Mouse (Mus musculus): ENCODE results near the gene Prkar2a.
"Not testable (repeated sequence)": the region's sequence is repeated elsewhere in the genome, so short reads cannot be mapped to it uniquely, and the experiment has no call there.

Prkar2a gene

DNA sequence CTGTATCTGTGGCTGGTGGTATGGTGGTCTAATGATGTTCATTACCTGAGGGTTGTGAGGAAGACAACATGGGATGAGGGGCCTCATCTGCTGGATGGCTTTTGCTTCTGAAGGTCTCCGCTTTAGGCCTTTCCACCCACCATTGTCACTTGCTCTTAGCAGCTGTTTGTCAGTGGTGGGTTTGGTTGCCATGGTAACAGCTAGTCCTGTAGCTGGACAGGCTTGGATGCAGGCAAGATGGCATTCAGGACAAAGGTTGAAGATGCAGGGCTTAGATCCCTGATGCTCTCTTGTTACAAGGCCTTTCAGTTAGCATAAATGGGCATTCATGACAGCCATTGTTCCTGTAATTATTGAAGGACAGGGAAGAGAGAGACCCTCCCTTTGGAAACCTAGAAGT is at the start of gene Prkar2a:
Gene Prkar2a, plus strand, starts transcription at position 209 of the 400 bp plus-strand sequence.
- peak; percentile 35 for DNase-seq (ENCODE audit: low spot score)

DNA sequence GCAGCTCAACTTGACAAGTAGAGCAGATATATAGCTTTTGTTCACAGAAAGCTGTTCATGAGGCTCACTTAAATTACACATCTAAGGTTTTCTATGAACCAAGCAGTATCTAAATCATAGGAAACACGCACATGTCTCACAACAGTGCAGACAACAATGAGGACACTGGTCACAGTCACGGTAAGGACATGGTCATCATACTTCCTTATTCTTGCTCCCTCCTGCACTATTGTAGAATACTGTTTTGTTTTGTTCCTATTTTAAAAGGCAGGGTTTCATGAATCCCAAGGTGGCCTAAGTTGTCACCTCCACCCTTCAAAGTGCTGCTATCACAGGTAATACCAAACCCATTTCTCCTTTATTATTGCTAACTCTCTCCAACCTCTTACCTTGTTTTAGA is 49.3 kb upstream of the Prkar2a start:
- DNase-seq (ENCODE audit: low spot score) = no peak

DNA sequence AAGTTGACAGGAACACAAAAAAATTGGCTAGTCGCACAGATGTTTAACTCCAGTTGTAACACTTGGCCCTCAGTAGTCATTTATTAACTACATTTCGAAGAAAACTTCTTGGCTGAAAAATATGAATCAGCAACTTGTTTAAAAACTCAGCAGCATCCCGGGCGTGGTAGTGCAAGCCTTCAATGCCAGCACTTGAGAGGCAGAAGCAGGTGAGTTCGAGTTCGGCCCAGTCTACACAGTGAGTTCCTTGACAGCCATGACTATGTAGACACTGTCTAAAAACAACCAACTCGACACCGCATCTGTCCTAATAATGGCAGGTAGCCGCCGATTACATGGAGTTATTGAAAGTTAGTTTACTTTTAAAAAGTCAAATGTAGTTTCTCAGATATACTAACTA is 40.9 kb upstream of the Prkar2a start:
- DNase-seq (ENCODE audit: low spot score) = no peak

DNA sequence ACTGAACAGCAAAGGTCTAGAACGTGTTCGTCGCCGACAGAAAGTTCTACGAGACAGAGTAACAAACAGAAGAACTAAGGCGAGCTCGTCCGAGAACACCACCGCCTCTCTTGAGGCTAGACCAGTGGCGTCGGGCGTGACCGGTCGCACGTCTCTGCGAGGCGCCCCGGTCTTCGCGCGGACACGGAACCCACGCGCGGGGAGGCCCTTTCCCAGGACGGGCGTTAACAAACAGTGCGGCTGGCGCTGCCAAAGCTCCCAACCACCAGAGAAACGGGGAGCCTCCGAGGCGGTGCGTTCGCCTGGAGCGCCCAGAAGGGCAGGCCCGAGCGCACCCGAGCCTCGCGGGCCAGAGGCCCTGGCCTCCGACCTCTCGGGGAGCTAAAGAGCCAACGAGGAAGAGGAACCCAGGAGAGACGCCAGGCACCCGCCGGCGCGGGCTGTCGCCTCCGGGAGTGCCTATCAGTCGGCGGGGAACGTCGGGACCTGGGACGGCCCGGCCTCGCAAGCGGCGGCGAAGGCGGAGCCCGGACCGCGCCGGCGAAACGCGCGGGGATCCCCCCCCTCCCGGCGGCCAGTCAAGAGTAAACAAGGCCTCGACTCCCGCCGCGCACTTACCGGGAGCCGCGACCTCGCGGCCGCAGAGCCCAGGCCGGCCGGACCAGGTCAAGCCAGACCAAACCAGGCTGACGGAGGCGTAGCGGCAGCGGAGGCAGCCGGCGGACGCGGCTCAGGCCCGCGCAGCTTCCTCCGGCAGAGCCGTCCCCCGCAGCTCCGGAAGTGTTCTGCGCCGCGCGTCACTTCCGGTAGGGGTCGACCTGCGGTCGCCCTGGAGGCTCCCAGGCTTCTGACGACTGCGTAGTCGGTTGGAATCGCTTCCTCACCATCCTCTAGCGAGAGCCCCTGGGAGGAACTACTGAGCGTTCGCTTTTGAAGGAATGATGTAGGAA is 40.2 kb upstream of the Prkar2a start, which contains the start of gene Arih2:
Gene Arih2, minus strand, starts transcription at position 776 of the 950 bp plus-strand sequence.
- DNase-seq (ENCODE audit: low spot score) = peak; percentile 94

DNA sequence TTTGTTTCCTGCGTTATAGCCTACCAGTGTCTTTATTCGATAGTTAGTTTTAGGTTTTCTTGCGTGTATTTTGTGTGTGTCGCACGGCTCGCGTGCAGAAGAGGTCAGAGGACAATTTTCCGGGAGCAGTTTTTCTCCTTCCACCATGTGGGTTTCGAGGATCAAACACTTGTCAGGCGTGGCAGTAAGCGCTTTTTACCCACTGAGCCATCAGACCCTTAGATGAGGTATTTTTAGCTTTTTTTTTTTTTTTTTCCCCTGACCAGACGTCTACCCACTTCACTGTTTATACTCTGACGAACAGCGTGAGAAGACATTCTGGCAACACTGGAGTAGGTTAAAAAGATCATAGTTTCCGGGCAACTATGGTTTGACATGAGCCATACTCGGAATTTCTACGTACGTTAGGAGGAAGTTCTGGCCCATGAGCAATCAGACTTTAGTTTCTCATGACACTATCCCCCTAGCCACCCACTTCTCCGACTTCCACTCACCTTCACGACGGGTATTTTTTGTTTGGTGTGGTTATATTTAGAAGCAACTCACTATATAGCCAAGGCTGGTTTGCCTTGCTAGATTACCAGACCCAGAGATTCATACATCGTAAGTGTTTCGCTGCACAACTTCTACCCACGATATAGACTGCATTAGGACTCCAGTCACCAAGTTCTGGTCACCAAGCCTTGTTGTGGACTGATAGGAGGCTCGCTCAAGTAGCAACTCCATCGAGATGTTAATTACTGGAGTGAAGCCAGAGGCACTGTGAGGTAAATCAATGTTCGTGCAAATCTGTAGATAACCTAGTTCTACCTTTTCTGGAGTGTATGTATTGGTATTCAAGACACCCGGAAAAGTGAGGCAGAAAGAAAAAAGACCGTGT is 39.3 kb upstream of the Prkar2a start:
- peak; percentile 27 for DNase-seq (ENCODE audit: low spot score)

DNA sequence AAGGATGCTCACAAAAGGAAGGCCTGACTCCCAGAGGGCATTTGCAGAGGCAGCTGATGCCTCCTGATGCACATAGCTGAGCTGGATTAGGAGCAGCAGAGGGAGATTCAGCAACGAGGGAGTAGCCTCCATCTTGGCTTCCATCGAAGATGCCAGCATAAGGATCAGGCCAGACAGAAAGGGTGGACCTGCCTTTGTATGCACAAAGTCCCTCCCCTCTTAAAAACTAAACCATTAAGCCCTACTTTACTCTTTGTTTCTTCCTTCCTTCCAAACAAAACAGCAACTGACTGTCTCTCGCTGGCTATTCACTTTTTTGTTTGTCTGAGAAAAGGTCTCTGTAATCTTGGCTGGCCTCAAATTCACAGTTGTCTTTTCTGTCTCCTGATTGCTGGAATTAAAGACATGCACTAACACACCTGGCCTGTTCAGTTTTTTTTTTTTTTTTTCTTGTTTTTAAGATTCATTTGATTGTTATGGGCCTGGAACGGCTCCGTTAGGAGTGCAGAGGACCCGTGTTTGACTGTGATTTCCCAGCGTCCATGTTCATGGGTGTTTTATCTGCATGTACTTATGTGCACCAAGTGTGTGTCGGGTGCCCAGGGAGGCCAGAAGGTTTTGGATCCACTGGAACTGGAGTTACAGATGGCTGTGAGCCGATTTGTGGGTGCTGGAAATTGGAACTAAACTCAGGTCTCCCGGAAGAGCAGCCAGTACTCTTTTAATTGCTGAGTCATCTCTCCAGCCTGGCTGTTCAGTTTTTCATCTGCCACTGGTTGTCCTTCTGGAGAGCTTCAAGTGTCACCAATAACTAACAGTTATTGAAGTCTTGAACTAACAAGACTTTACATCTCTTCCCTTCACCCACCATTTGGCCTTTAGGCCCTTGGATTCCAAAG is 34.3 kb upstream of the Prkar2a start:
- DNase-seq (ENCODE audit: low spot score) = peak; percentile 68

DNA sequence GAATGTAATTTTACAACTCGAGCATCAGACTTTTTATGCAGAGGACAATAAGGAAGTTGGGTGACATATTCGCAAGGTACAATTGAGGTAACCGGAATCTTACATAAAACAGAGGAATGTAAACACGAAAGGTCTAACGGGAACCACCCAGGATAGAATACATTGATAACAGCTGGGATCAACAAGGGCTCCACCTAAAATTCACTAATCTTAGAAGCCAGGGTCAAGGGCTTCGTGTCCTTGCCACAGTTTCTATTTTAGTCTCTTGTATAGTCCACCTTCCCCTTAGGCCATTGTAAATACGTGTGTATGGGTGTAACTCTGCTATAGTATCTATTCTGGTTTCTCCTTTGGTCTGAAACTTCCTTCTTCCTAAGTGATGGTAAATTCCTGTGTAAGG is 33.2 kb upstream of the Prkar2a start:
- not testable (repeated sequence) for DNase-seq (ENCODE audit: low spot score)

DNA sequence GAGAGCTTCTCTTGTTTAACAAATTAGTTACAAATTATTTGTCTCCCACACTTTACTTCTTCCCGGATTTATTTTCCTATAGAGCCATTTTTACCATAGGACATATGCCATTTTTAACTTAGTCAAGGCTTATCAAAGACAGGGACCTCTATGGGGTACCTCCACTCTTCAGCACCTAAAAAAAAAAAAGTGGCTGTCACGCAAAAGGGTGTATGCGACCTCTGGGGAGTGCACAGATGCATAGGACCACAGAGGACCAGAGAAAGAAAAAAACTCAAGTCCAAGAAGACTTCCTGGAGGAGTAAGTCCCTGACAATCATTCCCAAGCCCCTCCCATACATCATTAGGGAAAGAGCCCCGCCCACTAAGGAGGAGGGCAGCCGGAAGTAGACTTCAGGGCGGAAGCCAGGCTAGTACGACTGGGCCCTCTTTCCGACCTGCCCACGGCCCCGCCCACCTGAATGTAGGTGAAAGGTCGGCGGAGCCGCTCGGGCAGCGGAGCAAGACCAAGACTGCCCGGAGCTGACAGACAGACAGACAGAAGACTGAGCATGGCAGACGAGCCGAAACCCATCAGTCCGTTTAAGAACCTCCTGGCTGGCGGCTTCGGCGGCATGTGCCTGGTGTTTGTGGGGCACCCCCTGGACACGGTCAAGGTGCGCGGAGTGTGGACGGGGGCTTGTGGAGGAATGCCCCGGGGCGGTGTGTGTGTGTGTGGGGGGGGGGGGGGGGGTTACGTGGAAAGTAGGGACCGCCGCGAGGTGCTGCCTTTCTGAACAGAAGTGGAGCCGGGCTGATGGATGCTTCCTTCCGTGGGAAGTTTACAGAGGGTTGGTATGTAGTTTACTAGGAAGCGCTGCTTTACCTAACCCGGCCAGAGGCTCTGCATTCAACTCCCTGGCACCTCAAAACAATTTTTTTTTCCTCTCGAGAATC is 27.2 kb upstream of the Prkar2a start, which contains the start of gene Slc25a20:
Gene Slc25a20, plus strand, starts transcription at position 412 of the 936 bp plus-strand sequence.
- peak; percentile 82 for DNase-seq (ENCODE audit: low spot score)

DNA sequence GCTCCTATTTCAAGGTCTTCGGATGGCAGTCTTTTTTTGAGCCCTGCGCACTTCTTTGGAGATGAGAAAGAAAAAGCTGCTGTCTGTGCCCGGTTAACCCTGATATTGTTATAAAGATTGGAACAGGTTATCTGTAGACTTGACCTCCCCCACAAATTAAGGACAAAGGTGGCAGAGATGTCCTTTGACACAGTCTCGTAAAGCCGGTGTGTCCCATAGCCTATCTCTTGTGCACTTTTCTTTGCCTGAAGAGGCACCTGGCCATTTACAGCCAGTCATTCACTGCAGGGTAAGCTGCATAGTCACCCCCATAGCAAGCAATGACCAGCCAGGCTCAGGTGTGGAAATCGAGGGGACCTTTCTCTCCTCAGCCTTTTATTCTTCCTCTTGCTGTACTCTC is 26.5 kb upstream of the Prkar2a start:
- no peak for DNase-seq (ENCODE audit: low spot score)

DNA sequence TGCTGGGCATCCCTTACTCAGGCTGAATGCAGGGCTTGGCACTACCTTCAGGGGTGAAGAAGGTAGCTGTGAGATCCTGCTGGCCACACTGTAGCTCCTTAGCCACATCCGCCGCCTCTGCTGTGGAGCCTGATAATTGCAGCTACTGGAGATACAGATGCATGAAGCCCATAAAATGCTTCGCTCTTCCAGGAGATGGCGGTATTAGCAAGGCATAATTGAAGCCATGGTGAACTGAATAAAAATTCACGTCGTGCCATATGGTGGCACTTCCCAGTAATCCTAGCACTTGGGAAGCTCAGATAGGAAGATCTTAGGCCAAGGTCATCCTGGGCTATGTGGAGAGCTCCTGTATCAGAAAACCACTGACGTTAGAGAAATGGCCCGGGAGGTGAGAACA is 19.2 kb upstream of the Prkar2a start:
- no peak for DNase-seq (ENCODE audit: low spot score)

DNA sequence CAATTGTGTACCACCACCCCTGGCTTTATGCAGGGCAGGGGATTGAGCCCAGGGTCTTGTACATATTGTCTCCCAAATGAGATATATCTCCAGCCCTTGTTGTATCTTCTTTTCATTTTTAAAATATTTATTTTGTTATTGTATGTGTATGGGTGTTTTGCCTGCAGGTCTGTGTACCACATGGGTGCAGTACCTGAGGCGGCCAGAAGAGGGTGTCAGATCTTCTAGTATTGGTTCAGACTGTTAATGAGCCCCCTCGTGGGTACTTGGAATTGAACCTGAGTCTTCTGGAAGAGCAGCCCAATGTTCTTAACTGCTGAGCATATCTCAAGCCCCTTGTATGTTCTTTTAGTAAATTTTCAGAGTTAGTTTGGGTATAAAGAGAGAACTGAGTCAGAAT is 16.0 kb upstream of the Prkar2a start:
- DNase-seq (ENCODE audit: low spot score) = no peak

DNA sequence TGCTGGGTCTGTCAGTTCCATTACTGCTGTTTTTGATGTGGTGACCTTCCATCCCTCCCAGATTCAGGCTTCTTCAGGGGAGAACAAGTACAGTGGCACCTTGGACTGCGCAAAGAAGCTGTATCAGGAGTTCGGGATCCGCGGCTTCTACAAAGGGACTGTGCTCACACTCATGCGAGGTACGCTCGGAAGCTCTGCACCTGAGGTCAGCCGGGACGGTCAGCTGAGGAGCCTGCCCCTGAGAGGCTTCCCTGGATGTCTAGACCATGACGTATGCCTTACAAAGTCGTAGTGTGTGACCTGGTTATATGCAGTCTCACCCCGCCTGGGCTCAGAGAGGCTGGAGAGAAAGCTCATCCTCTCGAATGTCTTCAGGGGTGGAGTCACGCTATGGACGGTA is 9.1 kb upstream of the Prkar2a start:
- DNase-seq (ENCODE audit: low spot score) = no peak

DNA sequence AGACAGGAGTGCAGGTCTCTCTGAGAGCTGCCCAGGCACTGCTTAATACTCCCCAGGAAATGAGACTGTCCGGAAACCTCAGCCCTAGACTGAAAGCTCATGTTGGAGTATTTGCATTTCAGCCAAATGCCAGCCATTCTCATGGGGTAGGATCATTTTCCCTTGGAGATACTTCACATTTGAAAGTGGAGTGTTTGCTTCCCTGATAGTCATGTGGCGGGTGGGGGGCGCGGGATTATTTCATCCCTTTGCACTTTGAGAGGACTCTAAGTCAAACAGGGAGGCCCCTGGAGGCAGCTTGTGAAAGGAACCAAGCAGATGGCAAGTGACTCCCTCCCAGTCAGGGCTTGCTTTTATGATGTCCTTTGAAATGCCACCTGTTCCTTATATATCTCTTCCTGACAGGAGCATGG is 2.6 kb upstream of the Prkar2a start:
- no peak for DNase-seq (ENCODE audit: low spot score)

DNA sequence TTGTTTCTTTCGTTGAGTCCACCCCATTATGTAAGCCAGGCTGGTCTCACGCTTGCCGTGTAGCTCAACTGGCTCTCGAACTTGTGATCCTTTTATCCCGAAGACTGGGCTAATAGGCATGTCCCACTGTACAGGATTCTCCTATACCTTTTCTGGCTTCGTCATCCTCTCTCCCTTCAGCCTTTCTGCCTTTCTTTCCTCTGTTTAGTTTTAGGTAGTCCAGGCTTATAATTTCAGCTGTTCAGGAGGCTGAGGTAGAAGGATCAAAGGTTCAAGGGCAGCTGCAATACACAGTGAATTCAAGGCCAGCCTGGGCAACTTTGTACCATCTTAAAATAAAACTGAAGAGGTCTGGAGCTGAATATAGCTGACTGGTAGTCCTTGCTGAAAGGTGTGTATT is 1.9 kb upstream of the Prkar2a start:
- no peak for DNase-seq (ENCODE audit: low spot score)

DNA sequence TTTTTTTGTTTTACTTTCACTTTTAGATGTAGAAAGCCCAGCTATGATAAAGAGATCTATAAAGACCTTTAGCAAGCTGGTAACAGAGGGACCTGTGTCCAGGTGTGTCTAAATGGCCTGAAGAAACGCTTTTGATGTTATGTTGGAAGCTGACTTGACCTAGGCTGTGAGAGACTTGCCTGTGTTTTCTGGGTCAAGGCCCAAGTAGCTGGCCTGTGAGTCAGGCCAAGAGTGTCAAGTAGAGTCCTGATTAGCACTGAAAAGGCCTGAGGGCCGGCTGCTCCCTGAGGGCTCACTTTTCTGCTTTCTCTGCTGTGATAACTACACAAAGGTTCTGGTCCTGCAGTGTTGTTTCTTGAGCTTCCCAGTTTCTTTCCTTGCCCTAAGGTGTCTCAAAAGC is 1.4 kb upstream of the Prkar2a start:
- no peak for DNase-seq (ENCODE audit: low spot score)

DNA sequence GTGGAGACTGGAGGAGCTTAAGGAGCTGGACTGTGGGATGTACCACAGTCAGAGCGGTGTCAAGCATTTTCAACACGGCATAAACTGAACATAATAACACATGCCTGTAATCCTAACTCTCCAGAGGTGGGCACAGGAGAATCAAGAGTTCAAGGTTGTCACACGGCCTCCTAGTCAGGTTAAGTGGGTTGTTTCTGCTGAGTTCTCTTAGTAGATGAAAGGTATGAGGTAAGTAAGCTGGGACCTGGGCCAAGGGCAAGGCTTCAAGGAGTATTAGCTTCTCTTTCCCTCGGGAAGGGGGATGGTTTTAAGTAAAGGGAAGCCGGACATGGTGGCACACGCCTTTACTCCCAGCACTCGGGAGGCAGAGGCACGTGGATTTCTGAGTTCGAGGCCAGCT is 663 bp upstream of the Prkar2a start:
- DNase-seq (ENCODE audit: low spot score) = no peak

DNA sequence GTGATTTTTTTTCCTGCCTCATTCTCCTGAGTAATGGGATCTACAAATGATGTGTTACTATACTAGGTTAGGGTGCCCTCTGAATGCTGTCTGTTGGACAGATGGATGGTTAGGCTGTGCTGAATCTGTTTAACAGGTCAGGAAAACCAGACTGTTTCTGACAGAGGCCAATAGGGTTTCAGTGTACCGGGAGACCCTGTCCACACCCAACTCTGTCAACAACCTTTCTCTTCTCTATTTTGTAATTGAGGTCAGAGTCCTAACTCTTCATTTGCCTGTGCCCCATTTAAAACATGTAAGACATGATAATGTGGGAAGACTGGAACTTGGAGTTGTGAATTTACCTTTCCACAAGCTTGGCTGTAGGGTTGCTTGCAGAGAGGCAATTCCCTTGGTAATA is 879 bp downstream of the Prkar2a start:
- no peak for DNase-seq (ENCODE audit: low spot score)

DNA sequence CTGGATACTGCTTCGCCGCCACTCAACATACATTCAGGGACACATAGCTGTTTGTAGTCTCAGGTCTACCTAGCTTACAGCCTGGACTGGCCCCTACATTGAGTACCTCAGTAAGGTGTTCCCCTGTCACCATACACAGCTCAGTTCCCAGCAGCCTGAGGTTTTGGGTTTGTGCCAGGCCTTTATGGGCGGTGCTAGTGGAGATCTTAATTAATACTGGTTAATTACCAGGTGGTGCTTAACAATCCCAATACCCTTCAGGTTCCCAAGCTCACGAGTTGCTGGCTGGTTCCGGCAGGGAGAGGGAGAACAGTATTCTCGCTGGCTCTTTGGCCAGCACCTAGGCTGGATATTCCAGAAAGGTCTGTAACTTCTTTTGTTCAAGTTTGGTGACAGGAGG is 1.8 kb downstream of the Prkar2a start:
- no peak for DNase-seq (ENCODE audit: low spot score)

DNA sequence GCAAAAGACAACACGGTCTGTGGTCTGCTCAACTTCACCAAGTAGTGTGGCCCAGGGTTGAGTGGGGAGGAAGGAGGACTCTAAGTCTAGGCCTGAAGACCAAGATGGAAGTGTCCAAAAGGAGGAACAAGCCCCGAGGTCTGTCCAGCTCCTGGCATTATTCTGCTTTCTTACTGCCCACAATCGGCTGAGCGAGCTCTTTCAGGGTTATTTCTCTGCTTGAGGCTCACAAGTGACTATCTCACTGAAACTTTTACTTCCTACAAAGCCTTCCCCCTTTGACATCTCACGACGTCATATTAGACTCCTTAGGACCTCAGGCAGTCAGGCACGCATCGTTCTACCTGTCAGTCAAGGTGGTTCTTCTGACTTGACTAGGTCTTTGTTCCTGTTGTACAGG is 2.3 kb downstream of the Prkar2a start:
- no peak for DNase-seq (ENCODE audit: low spot score)

DNA sequence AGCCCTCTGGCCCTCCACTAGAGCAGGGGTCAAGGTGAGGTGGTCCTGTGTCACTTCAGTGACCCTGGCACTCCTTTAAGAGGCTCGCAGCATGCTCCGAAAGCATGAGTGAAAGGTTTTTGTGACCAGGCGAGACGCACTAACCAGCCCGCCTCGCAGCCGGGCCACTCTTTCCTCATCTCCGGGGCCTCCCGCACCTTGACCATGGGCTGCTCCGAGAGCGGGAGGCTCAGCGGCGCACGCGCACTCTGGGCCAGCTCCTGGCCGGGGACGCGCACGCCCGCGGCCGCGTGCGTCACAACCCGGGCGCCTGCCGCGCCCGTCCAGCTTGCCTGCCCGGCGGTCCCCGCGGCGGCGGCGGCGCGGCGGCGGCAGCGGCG is 2.7 kb downstream of the Prkar2a start:
- peak; percentile 89 for DNase-seq (ENCODE audit: low spot score)

Measured in MN1 (cell line).